Mouse (Mus musculus) embryonic fibroblast, embryonic 13.5 days (primary cell): ENCODE results near the gene Gm10382.

Experiments
- CTCF ChIP-seq: IDR thresholded peaks from 2 replicates; pipeline ENCODE4 v1.5.1; 2011; ENCODE audit warnings: mild to moderate bottlenecking, control low read depth, low read length, moderate library complexity, borderline replicate concordance; ENCODE audit not compliant: insufficient read depth
- POLR2A ChIP-seq: IDR thresholded peaks from 2 replicates; pipeline ENCODE4 v1.6.1; 2011; ENCODE audit warnings: low read depth, mild to moderate bottlenecking, control low read depth, low read length, moderate library complexity

DNA sequence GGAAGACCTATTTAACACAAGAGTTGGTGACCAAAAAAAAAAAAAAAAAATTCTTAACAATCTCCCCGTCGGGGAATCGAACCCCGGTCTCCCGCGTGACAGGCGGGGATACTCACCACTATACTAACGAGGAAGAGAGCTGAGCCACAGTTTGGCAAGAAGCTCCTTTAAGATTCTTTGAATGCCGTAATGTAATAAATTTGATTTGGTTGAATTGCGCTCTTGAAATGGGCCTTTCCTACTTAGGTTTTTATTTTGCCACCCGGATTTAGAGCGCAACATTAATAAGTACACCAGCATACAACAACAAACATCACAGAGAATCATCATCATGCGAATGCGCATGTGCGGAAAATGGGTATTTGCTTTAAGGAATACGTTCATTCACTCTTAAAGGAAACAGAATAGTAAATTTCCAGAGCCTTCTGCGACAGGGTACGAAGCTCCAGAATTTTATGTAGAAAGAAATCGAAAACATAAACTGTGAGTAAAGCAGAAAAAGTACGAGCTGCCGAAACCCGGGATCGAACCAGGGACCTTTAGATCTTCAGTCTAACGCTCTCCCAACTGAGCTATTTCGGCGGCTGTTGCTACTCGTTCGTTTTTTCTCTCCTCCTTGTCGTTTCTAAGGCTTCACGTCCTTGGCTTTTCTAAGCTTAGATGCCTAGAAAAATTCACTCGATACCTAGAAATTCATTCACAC is 16.6 kb downstream of the Gm10382 start:
- TF ChIP-seq CTCF: no peak
- TF ChIP-seq POLR2A: no peak
